Mouse (Mus musculus): Measurements from ENCODE around the gene AC109138.7. TPM values are rescaled to one million over a fixed set of nuclear protein-coding genes. Genes with fewer than 3 reads are reported as not detected.

The AC109138.7 gene
- polyA plus RNA-seq, 1 experiment: 0.90 TPM

DNA sequence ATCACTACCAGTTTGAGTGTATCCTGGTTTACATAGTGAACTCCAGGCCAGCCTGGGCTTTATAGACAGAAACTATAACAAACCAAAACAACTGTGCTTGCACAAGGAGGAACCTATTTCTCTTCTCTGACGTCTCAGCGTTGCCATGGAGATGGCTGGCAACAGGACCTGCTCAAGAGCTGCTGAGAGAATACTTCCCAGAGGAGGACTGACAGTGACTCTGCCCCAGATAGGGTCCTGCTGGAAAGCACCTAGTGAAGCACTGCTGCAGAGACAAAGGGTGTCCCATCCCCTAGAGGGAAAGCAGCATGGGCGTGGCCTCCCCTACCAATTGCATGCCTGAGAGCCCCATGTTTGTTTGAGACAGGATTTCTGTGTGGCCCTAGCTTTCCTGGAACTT, 32.3 kb upstream of the AC109138.7 start:
- Histone ChIP-seq H3K4me3 (ENCODE audit: insufficient read depth, poor library complexity, severe bottlenecking) (no peak overlapping the region), H3K36me3 (ENCODE audit: control insufficient read depth, insufficient read depth) (no peaks in the 10 kb centered on the region), H3K27me3 (ENCODE audit: control insufficient read depth, insufficient read depth, insufficient read length) (no peaks in the 10 kb centered on the region), H3K79me2 (ENCODE audit: control insufficient read depth, insufficient read depth) (no peaks in the 10 kb centered on the region), H3K79me3 (ENCODE audit: low read depth) (no peaks in the 10 kb centered on the region), H3ac (ENCODE audit: control insufficient read depth, insufficient read length, low read depth) (no peak overlapping the region)
- no peak for TF ChIP-seq MYOG (IDR thresholded peaks at IDR 0.05; ENCODE audit: control insufficient read depth, extremely low read depth, insufficient read length)
- TF ChIP-seq FOSL1 (IDR thresholded peaks at IDR 0.05; ENCODE audit: insufficient read depth, low read length, poor library complexity, severe bottlenecking): no peak
- TF ChIP-seq MYOD1 (IDR thresholded peaks at IDR 0.05; ENCODE audit: control insufficient read depth, insufficient read length, low read depth): no peak
- TF ChIP-seq CEBPB (IDR thresholded peaks at IDR 0.05; ENCODE audit: low read depth): no peak
- no peak for TF ChIP-seq MAX (IDR thresholded peaks at IDR 0.05)
- no peak for TF ChIP-seq USF1 (IDR thresholded peaks at IDR 0.05; ENCODE audit: low read depth)
- no peak for TF ChIP-seq CTCF (IDR thresholded peaks at IDR 0.05; ENCODE audit: control insufficient read depth, insufficient read depth, insufficient read length)

- no peaks in the 10 kb centered on the region for H3K79me3 ChIP-seq (ENCODE audit: low read depth)
- no peaks in the 10 kb centered on the region for H3K36me3 ChIP-seq (ENCODE audit: control insufficient read depth, insufficient read depth)
- no peak overlapping the region for H3ac ChIP-seq (ENCODE audit: control insufficient read depth, insufficient read length, low read depth)
- H3K79me2 ChIP-seq (ENCODE audit: control insufficient read depth, insufficient read depth): no peaks in the 10 kb centered on the region
- no peaks in the 10 kb centered on the region for H3K27me3 ChIP-seq (ENCODE audit: control insufficient read depth, insufficient read depth, insufficient read length)
- TF ChIP-seq CTCF (IDR thresholded peaks at IDR 0.05; ENCODE audit: control insufficient read depth, insufficient read depth, insufficient read length) (no peak), MAX (IDR thresholded peaks at IDR 0.05) (no peak), MYOG (IDR thresholded peaks at IDR 0.05; ENCODE audit: control insufficient read depth, extremely low read depth, insufficient read length) (no peak), CEBPB (IDR thresholded peaks at IDR 0.05; ENCODE audit: low read depth) (no peak), MYOD1 (IDR thresholded peaks at IDR 0.05; ENCODE audit: control insufficient read depth, insufficient read length, low read depth) (no peak), USF1 (IDR thresholded peaks at IDR 0.05; ENCODE audit: low read depth) (no peak), FOSL1 (IDR thresholded peaks at IDR 0.05; ENCODE audit: insufficient read depth, low read length, poor library complexity, severe bottlenecking) (no peak)
- no peak overlapping the region for H3K4me3 ChIP-seq (ENCODE audit: insufficient read depth, poor library complexity, severe bottlenecking)
Measured at GRCm38 (mm10) chr19:4183689-4184088, 30.5 kb upstream of the AC109138.7 start.

DNA sequence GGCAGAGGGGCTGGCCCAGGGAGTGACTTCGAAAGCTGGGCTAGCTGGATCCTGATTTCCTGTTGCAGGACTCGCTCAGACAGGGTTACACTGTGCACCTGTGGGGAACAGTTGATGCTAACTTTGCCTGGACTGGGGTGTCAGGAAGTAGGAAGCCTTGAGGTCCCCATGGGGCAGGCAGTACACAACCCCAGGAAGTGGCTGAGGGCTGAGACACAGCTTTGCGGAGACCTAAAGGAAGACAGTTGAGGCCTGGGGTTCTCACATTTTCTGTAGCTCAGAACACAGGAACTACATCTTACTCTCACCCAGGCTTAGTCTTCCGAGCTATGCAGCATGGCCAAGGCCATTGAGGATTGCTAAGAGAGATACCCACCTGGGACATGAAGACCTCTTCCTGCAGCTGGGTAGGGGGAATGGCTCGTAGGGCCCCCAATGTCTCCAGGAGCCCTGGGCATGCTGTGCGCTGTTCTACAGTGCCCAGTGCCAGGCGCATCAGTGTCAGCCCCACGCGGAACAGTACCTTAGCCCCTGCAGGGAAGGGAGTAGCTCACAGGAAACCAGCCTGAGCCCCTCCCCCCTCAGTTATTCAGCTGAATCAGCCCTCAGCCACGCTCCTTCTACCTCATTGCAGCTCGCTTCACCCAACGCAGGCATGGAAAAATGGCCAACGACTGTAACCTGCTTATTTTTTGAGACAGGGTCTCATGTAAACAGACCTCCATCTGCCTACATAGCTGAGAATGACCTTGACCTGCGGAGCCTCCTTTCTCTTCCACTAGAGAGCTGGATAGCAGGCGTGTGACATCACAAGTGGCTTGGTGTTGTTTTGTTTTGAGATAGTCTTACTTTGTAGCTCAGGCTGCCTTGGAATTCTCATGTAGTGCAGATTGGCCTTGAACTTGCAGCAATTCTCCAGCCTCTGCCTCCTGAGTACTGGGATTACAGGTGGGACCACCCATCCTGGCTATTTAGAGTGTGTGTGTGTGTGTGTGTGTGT, 28.9 kb upstream of the AC109138.7 start:
- no peak overlapping the region for H3ac ChIP-seq (ENCODE audit: control insufficient read depth, insufficient read length, low read depth)
- no peak for TF ChIP-seq FOSL1 (IDR thresholded peaks at IDR 0.05; ENCODE audit: insufficient read depth, low read length, poor library complexity, severe bottlenecking)
- no peak for TF ChIP-seq MYOG (IDR thresholded peaks at IDR 0.05; ENCODE audit: control insufficient read depth, extremely low read depth, insufficient read length)
- no peak for TF ChIP-seq MYOD1 (IDR thresholded peaks at IDR 0.05; ENCODE audit: control insufficient read depth, insufficient read length, low read depth)
- TF ChIP-seq MAX (IDR thresholded peaks at IDR 0.05): no peak
- no peak for TF ChIP-seq CEBPB (IDR thresholded peaks at IDR 0.05; ENCODE audit: low read depth)
- no peak for TF ChIP-seq USF1 (IDR thresholded peaks at IDR 0.05; ENCODE audit: low read depth)
- TF ChIP-seq CTCF (IDR thresholded peaks at IDR 0.05; ENCODE audit: control insufficient read depth, insufficient read depth, insufficient read length): no peak

DNA sequence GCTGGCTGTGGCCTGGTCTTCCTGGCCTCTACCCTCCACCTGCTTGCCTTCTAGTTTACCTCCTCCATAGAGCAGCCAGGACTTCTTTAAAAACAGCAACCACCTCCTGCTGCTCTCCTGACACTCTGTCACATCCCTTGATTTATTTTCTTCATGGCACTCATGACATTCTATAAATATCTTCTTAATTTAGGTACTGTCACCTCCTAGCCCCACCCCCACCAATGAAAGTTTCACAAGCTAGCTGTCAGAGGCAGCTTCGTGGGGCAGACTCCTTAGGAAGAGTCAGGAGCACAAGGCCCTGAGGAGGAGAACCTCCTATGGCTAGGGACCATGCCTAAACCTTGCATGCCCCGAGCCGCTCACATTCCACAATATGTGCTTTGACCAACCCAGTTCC, 26.9 kb upstream of the AC109138.7 start:
- H3K36me3 ChIP-seq (ENCODE audit: control insufficient read depth, insufficient read depth): no peaks in the 10 kb centered on the region
- TF ChIP-seq MYOG (IDR thresholded peaks at IDR 0.05; ENCODE audit: control insufficient read depth, extremely low read depth, insufficient read length): no peak
- TF ChIP-seq CEBPB (IDR thresholded peaks at IDR 0.05; ENCODE audit: low read depth): no peak
- no peak for TF ChIP-seq MYOD1 (IDR thresholded peaks at IDR 0.05; ENCODE audit: control insufficient read depth, insufficient read length, low read depth)
- no peak for TF ChIP-seq CTCF (IDR thresholded peaks at IDR 0.05; ENCODE audit: control insufficient read depth, insufficient read depth, insufficient read length)
- TF ChIP-seq USF1 (IDR thresholded peaks at IDR 0.05; ENCODE audit: low read depth): no peak
- no peak for TF ChIP-seq FOSL1 (IDR thresholded peaks at IDR 0.05; ENCODE audit: insufficient read depth, low read length, poor library complexity, severe bottlenecking)
- no peak for TF ChIP-seq MAX (IDR thresholded peaks at IDR 0.05)
- H3K79me3 ChIP-seq (ENCODE audit: low read depth): peaks cover under 1% of the 10 kb centered on the region
- no peak overlapping the region for H3ac ChIP-seq (ENCODE audit: control insufficient read depth, insufficient read length, low read depth)
- H3K79me2 ChIP-seq (ENCODE audit: control insufficient read depth, insufficient read depth): peaks cover 3% of the 10 kb centered on the region
- H3K27me3 ChIP-seq (ENCODE audit: control insufficient read depth, insufficient read depth, insufficient read length): no peaks in the 10 kb centered on the region
- no peak overlapping the region for H3K4me3 ChIP-seq (ENCODE audit: insufficient read depth, poor library complexity, severe bottlenecking)

More for the DNA sequence above, 28.9 kb upstream of the AC109138.7 start:
- H3K79me3 ChIP-seq (ENCODE audit: low read depth): no peaks in the 10 kb centered on the region
- no peaks in the 10 kb centered on the region for H3K79me2 ChIP-seq (ENCODE audit: control insufficient read depth, insufficient read depth)
- no peaks in the 10 kb centered on the region for H3K36me3 ChIP-seq (ENCODE audit: control insufficient read depth, insufficient read depth)
- H3K4me3 ChIP-seq (ENCODE audit: insufficient read depth, poor library complexity, severe bottlenecking): no peak overlapping the region
- H3K27me3 ChIP-seq (ENCODE audit: control insufficient read depth, insufficient read depth, insufficient read length): no peaks in the 10 kb centered on the region

DNA sequence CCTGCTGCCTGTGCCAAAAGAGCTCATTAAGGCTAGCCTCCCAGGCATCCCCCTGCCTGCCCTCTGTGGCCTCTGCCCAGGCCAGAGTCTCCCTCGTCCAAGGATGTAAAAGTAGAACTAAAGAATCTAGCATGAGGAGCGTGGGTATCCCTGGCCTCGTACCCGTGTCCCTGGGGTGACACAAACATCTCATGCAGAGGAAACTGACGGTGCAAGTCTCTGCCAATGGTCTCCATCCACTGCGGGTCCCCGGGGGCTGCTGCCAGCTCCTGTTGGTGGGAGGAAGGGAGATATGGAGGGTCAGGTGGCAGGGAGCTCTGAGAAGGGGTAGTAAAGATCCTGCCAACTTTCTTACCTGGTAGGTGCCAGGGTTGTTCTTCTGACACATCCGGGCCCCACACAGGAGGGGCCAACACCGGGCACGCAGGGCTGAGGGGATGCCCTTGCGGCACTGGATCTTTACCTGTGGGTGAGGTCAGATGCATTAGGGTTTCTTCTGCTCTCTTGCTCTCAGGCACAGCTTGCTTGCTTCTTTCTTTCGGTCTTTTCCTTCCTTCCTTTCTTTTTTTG, 25.0 kb upstream of the AC109138.7 start:
- no peak overlapping the region for H3K4me3 ChIP-seq (ENCODE audit: insufficient read depth, poor library complexity, severe bottlenecking)
- no peak for TF ChIP-seq USF1 (IDR thresholded peaks at IDR 0.05; ENCODE audit: low read depth)
- TF ChIP-seq CEBPB (IDR thresholded peaks at IDR 0.05; ENCODE audit: low read depth): no peak
- peaks cover 19% of the 10 kb centered on the region for H3K79me3 ChIP-seq (ENCODE audit: low read depth)
- no peaks in the 10 kb centered on the region for H3K27me3 ChIP-seq (ENCODE audit: control insufficient read depth, insufficient read depth, insufficient read length)
- H3K36me3 ChIP-seq (ENCODE audit: control insufficient read depth, insufficient read depth): peaks cover 16% of the 10 kb centered on the region
- peaks cover 21% of the 10 kb centered on the region for H3K79me2 ChIP-seq (ENCODE audit: control insufficient read depth, insufficient read depth)
- no peak overlapping the region for H3ac ChIP-seq (ENCODE audit: control insufficient read depth, insufficient read length, low read depth)
